8 mouse cellular contexts compared by ENCODE assay signal in the genomic region with DNA sequence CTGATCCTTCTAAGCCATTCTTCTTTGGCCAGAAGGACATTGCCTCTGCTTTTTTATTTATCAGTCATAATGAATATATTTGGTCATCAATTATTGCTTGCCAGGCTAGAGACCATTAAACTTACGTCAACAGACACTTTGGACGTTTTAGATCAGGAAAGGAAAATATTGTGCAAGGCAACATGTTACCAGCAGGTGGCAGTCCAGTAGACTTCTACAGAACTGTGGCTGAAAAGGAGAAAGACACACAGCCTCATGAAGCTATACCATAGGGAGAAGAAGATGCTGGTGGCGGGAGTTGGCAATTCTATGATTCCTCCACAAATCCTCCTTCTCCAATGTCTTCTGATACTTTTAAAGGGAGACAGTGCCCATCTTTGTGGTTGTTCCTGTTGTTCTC.
DNase-seq lines count a peak whose midpoint lies in the region; ATAC-seq lines count a peak whose summit lies in the region.

No protein-coding gene starts in this region.

- 42% methylated on average over 3 of the region's 3 CpGs for WGBS in forebrain, embryonic 11.5 days
- WGBS in forebrain, embryonic 15.5 days, result 27% methylated on average over 3 of the region's 3 CpGs

- no peaks in the 10 kb centered on the region for H3K27me3 ChIP-seq in forebrain, embryonic 11.5 days (ENCODE audit: control insufficient read depth, insufficient read depth, low read length)
- H3K27me3 ChIP-seq in forebrain, embryonic 15.5 days, result 0 out of 2 replicates have a peak, but pooled peaks cover 3% of the 10 kb centered on the region

- no peak overlapping the region for H3K4me2 ChIP-seq in forebrain, embryonic 11.5 days (ENCODE audit: low read depth, low read length, severe bottlenecking)
- no peak overlapping the region for H3K4me2 ChIP-seq in forebrain, embryonic 15.5 days (replicated peaks)

- intact Hi-C loops in heart, postnatal 36 days (cut with DNase I), result loop anchor here (2.0 to 5.0 kb wide), 3 partner anchors 565 to 1243 kb away; no protein-coding TSS in a partner anchor
- intact Hi-C loops in left cerebral cortex, postnatal 10 days (cut with DNase I), result loop anchor here (2.0 kb wide), 2 partner anchors 1243 to 1627 kb away; no protein-coding TSS in a partner anchor

- H3K4me1 ChIP-seq in forebrain, embryonic 11.5 days (replicated peaks; ENCODE audit: control insufficient read depth, insufficient read depth, low read length), result no peaks in the 10 kb centered on the region
- no peaks in the 10 kb centered on the region for H3K4me1 ChIP-seq in forebrain, embryonic 15.5 days

- H3K36me3 ChIP-seq in forebrain, embryonic 11.5 days (ENCODE audit: control insufficient read depth, insufficient read depth, low read length), result no peaks in the 10 kb centered on the region
- H3K36me3 ChIP-seq in forebrain, embryonic 15.5 days, result no peaks in the 10 kb centered on the region

- peak; percentile 68 for DNase-seq in forebrain, embryonic 11.5 days (ENCODE audit: low spot score)
- DNase-seq in spleen, postnatal 10 days (ENCODE audit: low spot score in 2 of 2), result peak; percentile 14 to 49
- no peak for DNase-seq in spleen, postnatal 14 days (ENCODE audit: low spot score in 2 of 2)
- peak; percentile 83 to 85 for DNase-seq in cerebellum, postnatal 10 days
- peak; percentile 53 for DNase-seq in heart, postnatal 36 days
- DNase-seq in left cerebral cortex, postnatal 10 days (ENCODE audit: extremely low spot score in 1 of 2, low spot score in 2 of 2), result peak; percentile 50 to 58

- H3K4me3 ChIP-seq in forebrain, embryonic 11.5 days (ENCODE audit: low read depth, low read length), result no peak overlapping the region
- H3K4me3 ChIP-seq in forebrain, embryonic 15.5 days, result no peak overlapping the region

- H3K27ac ChIP-seq in forebrain, embryonic 11.5 days (ENCODE audit: low read depth, low read length), result no peak overlapping the region
- H3K27ac ChIP-seq in forebrain, embryonic 15.5 days (replicated peaks), result no peak overlapping the region

- no peak for ATAC-seq in forebrain, embryonic 11.5 days (replicated peaks; ENCODE audit: low FRiP score)
- ATAC-seq in forebrain, embryonic 15.5 days (replicated peaks), result no peak
- ATAC-seq in neutrophil, adult 5-6 weeks (ENCODE audit: extremely low read depth, insufficient number of reproducible peaks, low FRiP score, poor library complexity, severe bottlenecking), result peak; percentile 57; the same call in 1 of the 2 replicates

- no peaks in the 10 kb centered on the region for H3K9me3 ChIP-seq in forebrain, embryonic 11.5 days (ENCODE audit: control insufficient read depth, low read length)
- no peaks in the 10 kb centered on the region for H3K9me3 ChIP-seq in forebrain, embryonic 15.5 days

- H3K9ac ChIP-seq in forebrain, embryonic 11.5 days (ENCODE audit: low read length), result no peak overlapping the region
- H3K9ac ChIP-seq in forebrain, embryonic 15.5 days (replicated peaks), result no peak overlapping the region

Comparison
In these comparisons a context has a peak if more than half of its experiments do, and no peak if none do; other contexts are left out.
1. DNase-seq: peak in forebrain, embryonic 11.5 days (single experiment), spleen, postnatal 10 days (2 of 2), cerebellum, postnatal 10 days (2 of 2), heart, postnatal 36 days (2 of 2) and left cerebral cortex, postnatal 10 days (2 of 2); none in spleen, postnatal 14 days (0 of 2).